Mouse (Mus musculus) adrenal gland, postnatal 25 days (tissue): ENCODE results near the gene Lst1. TPM values are rescaled to one million over a fixed set of nuclear protein-coding genes. Genes with fewer than 3 reads are reported as not detected.
A peak's percentile ranks its signal among the peaks of the same experiment; 100 is the strongest.

Source experiments
- DNase-seq: peaks from one replicate; pipeline ENCODE4 v3.0.0; 2021; ENCODE audit warnings: mixed read lengths
- total RNA-seq: library from RNA; stranded (reverse); gene quantifications from 2 replicates; pipeline ENCODE4 v1.2.3, GENCODE M21; 2021

Lst1 gene
- total RNA-seq, 1 experiment from 2014 or later = 5.2 TPM

GRCm38 (mm10) chr17:35185639-35186611 lies 2.3 kb downstream of the Lst1 start:
- peak; percentile 80 for DNase-seq

- DNase-seq = no peak
Measured at GRCm38 (mm10) chr17:35180093-35180492, 8.1 kb downstream of the Lst1 start.

GRCm38 (mm10) chr17:35178528-35178927 lies 9.7 kb downstream of the Lst1 start:
- peak; percentile 83 for DNase-seq

GRCm38 (mm10) chr17:35175968-35176367 lies 12.3 kb downstream of the Lst1 start, which contains the start of gene Aif1:
TSS of gene Aif1 (minus strand) at chr17:35176068.
- DNase-seq = no peak

GRCm38 (mm10) chr17:35175382-35175781 lies 12.9 kb downstream of the Lst1 start:
- no peak for DNase-seq

GRCm38 (mm10) chr17:35174201-35174977 lies 13.8 kb downstream of the Lst1 start:
- DNase-seq = no peak

GRCm38 (mm10) chr17:35173329-35173728 lies 14.9 kb downstream of the Lst1 start:
- no peak for DNase-seq

- DNase-seq = no peak
Measured at GRCm38 (mm10) chr17:35172445-35173234, 15.6 kb downstream of the Lst1 start.

GRCm38 (mm10) chr17:35168541-35169207 lies 19.6 kb downstream of the Lst1 start:
- no peak for DNase-seq

GRCm38 (mm10) chr17:35167794-35168193 lies 20.4 kb downstream of the Lst1 start:
- no peak for DNase-seq

GRCm38 (mm10) chr17:35166352-35167035 lies 21.7 kb downstream of the Lst1 start:
- DNase-seq = no peak

- DNase-seq = no peak
Measured at GRCm38 (mm10) chr17:35165451-35166155, 22.6 kb downstream of the Lst1 start.

- peak; percentile 95 for DNase-seq
Measured at GRCm38 (mm10) chr17:35164568-35165450, 23.4 kb downstream of the Lst1 start, which contains the start of gene Prrc2a. TSS of gene Prrc2a (minus strand) at chr17:35164897.

GRCm38 (mm10) chr17:35164218-35164567 lies 24.0 kb downstream of the Lst1 start:
- DNase-seq = no peak

GRCm38 (mm10) chr17:35163326-35164081 lies 24.7 kb downstream of the Lst1 start:
- DNase-seq = no peak

- peak; percentile 43 for DNase-seq
Measured at GRCm38 (mm10) chr17:35162730-35163129, 25.5 kb downstream of the Lst1 start.

GRCm38 (mm10) chr17:35162121-35162520 lies 26.1 kb downstream of the Lst1 start:
- DNase-seq = no peak

- no peak for DNase-seq
Measured at GRCm38 (mm10) chr17:35161421-35161820, 26.8 kb downstream of the Lst1 start.
